Mouse (Mus musculus): ENCODE measurements at regions not wholly inside any gene's neighbourhood (a gene's known extent, or its start where the extent isn't known, plus 50 kb on each side); places are given as distances from the start of the nearest gene placed in this dataset.

GRCm38 (mm10) chr11:64139483-64139882, 60.2 kb upstream of the Cox10 start:
- intact Hi-C loops (cut with DNase I): no loop called here

- intact Hi-C loops (cut with DNase I): no loop called here
Measured at GRCm38 (mm10) chr11:64138934-64139333, 59.7 kb upstream of the Cox10 start.

- intact Hi-C loops (cut with DNase I): no loop called here
Measured at GRCm38 (mm10) chr11:64135766-64136165, 56.5 kb upstream of the Cox10 start.

- intact Hi-C loops (cut with DNase I): no loop called here
Measured at GRCm38 (mm10) chr11:64135308-64135591, 56.0 kb upstream of the Cox10 start.

- intact Hi-C loops (cut with DNase I): no loop called here
Measured at GRCm38 (mm10) chr11:64134571-64135307, 55.5 kb upstream of the Cox10 start.
